Mouse (Mus musculus) myocyte (in vitro differentiated cells): Measurements from ENCODE around the gene E2f6.

Source experiments
- MAX ChIP-seq: IDR thresholded peaks from one replicate; pipeline ENCODE4 v1.6.1; 2011; ENCODE audit warnings: low read depth, mild to moderate bottlenecking, control low read depth
- MYOG ChIP-seq, 3 experiments: IDR thresholded peaks; one replicate each; pipeline ENCODE4 v1.6.1; 2011; ENCODE audit warnings: control low read depth in 2 of 3, low read depth in 2 of 3, mild to moderate bottlenecking in 2 of 3; ENCODE audit not compliant: insufficient read length in 2 of 3, control insufficient read depth in 1 of 3, insufficient read depth in 1 of 3
- POLR2A ChIP-seq: IDR thresholded peaks from one replicate; pipeline ENCODE4 v1.6.1; 2011; ENCODE audit warnings: low read depth, mild to moderate bottlenecking, control low read depth, moderate library complexity; ENCODE audit not compliant: insufficient read length
- POLR2AphosphoS2 ChIP-seq: IDR thresholded peaks from one replicate; pipeline ENCODE4 v1.6.1; 2011; ENCODE audit warnings: low read depth, control low read depth; ENCODE audit not compliant: insufficient read length
- REST ChIP-seq: IDR thresholded peaks from one replicate; pipeline ENCODE4 v1.6.1; 2011; ENCODE audit warnings: mild to moderate bottlenecking, control low read depth, moderate library complexity; ENCODE audit not compliant: insufficient read depth, insufficient read length
- TCF12 ChIP-seq: IDR thresholded peaks from one replicate; pipeline ENCODE4 v1.6.1; 2011; ENCODE audit warnings: mild to moderate bottlenecking, control low read depth; ENCODE audit not compliant: poor library complexity, insufficient read depth, severe bottlenecking
- USF1 ChIP-seq: IDR thresholded peaks from one replicate; pipeline ENCODE4 v1.6.1; 2011; ENCODE audit warnings: low read depth, mild to moderate bottlenecking, control low read depth, moderate library complexity

GRCm38 (mm10) chr12:16800259-16800958 is 10.4 kb upstream of the E2f6 start, which contains the start of gene Greb1:
- TF ChIP-seq POLR2A = no peak
- no peak for TF ChIP-seq USF1
- TF ChIP-seq POLR2AphosphoS2 = no peak
- TF ChIP-seq MYOG (IDR thresholded peaks at IDR 0.05; ENCODE audit: control insufficient read depth in 1 of 3, insufficient read depth in 1 of 3, insufficient read length in 2 of 3, low read depth in 2 of 3) = no peak
- no peak for TF ChIP-seq TCF12
- TF ChIP-seq REST = no peak
- TF ChIP-seq MAX = no peak
